Mouse (Mus musculus) cerebellum, postnatal 4 days (tissue): ENCODE results near the gene Fam19a1.

Experiments
- DNase-seq, 2 experiments: peaks; one replicate each; pipeline ENCODE4 v3.0.0; 2022; ENCODE audit warnings: low spot score in 2 of 2, mixed read lengths in 1 of 2

Fam19a1 gene

GRCm38 (mm10) chr6:96258651-96259050 lies 145.7 kb downstream of the Fam19a1 start:
- no peak for DNase-seq

GRCm38 (mm10) chr6:96266456-96266855 lies 153.5 kb downstream of the Fam19a1 start:
- DNase-seq = no peak

- no peak for DNase-seq
Measured at GRCm38 (mm10) chr6:96268788-96269187, 155.8 kb downstream of the Fam19a1 start.

- DNase-seq = no peak
Measured at GRCm38 (mm10) chr6:96270436-96270835, 157.5 kb downstream of the Fam19a1 start.

GRCm38 (mm10) chr6:96283731-96284130 lies 170.8 kb downstream of the Fam19a1 start:
- no peak for DNase-seq

- DNase-seq = no peak
Measured at GRCm38 (mm10) chr6:96284590-96284989, 171.6 kb downstream of the Fam19a1 start.

- no peak for DNase-seq
Measured at GRCm38 (mm10) chr6:96286276-96286675, 173.3 kb downstream of the Fam19a1 start.

GRCm38 (mm10) chr6:96287377-96287776 lies 174.4 kb downstream of the Fam19a1 start:
- no peak for DNase-seq

- no peak for DNase-seq
Measured at GRCm38 (mm10) chr6:96289672-96290071, 176.7 kb downstream of the Fam19a1 start.

GRCm38 (mm10) chr6:96347491-96347890 lies 234.5 kb downstream of the Fam19a1 start:
- no peak for DNase-seq

GRCm38 (mm10) chr6:96349446-96350025 lies 236.6 kb downstream of the Fam19a1 start:
- DNase-seq = no peak

GRCm38 (mm10) chr6:96369544-96369943 lies 256.6 kb downstream of the Fam19a1 start:
- DNase-seq = no peak

- no peak for DNase-seq
Measured at GRCm38 (mm10) chr6:96372848-96373247, 259.9 kb downstream of the Fam19a1 start.

GRCm38 (mm10) chr6:96373274-96373673 lies 260.3 kb downstream of the Fam19a1 start:
- DNase-seq = no peak

GRCm38 (mm10) chr6:96376773-96377172 lies 263.8 kb downstream of the Fam19a1 start:
- DNase-seq = no peak

- DNase-seq = peak in 1 of 2 experiments; percentile 2
Measured at GRCm38 (mm10) chr6:96379229-96379628, 266.3 kb downstream of the Fam19a1 start.

- no peak for DNase-seq
Measured at GRCm38 (mm10) chr6:96384441-96384840, 271.5 kb downstream of the Fam19a1 start.

GRCm38 (mm10) chr6:96418866-96419265 lies 305.9 kb downstream of the Fam19a1 start:
- no peak for DNase-seq

GRCm38 (mm10) chr6:96419704-96420382 lies 306.9 kb downstream of the Fam19a1 start:
- no peak for DNase-seq

- DNase-seq = no peak
Measured at GRCm38 (mm10) chr6:96420515-96420914, 307.6 kb downstream of the Fam19a1 start.

- DNase-seq = no peak
Measured at GRCm38 (mm10) chr6:96429390-96429789, 316.4 kb downstream of the Fam19a1 start.

GRCm38 (mm10) chr6:96432397-96432796 lies 319.4 kb downstream of the Fam19a1 start:
- no peak for DNase-seq

- no peak for DNase-seq
Measured at GRCm38 (mm10) chr6:96433896-96434295, 320.9 kb downstream of the Fam19a1 start.

- no peak for DNase-seq
Measured at GRCm38 (mm10) chr6:96435545-96435944, 322.6 kb downstream of the Fam19a1 start.
